Mouse (Mus musculus) liver, embryonic 14.5 days (tissue): ENCODE results near the gene Erbb2. TPM values are rescaled to one million over a fixed set of nuclear protein-coding genes. Genes with fewer than 3 reads are reported as not detected.

Experiments
- ATAC-seq: fragments of 200-750 bp; cut with Nextera tagmentation; 2 replicates; pipeline ENCODE4 v1.8.0; 2017; ENCODE audit warnings: moderate number of reproducible peaks, mild to moderate bottlenecking, moderate library complexity; ENCODE audit not compliant: insufficient read depth
- DNase-seq, 3 experiments: peaks; one replicate each; pipeline ENCODE4 v3.0.0-alpha.2; 2012 to 2013; ENCODE audit warnings: low read depth in 3 of 3, low spot score in 3 of 3
- H3K27ac ChIP-seq: fragments of 300-500 bp; sonication (generic); 2 replicates; pipeline ENCODE4 v1.5.1; 2014; ENCODE audit warnings: moderate library complexity, mild to moderate bottlenecking, control low read depth, inconsistent platforms
- H3K27me3 ChIP-seq: fragments of 300-500 bp; sonication (generic); 2 replicates; pipeline ENCODE4 v1.6.1; 2014; ENCODE audit warnings: mild to moderate bottlenecking, low read length, moderate library complexity; ENCODE audit not compliant: control insufficient read depth, insufficient read depth
- H3K36me3 ChIP-seq: fragments of 300-500 bp; sonication (generic); replicated peaks from 2 replicates; pipeline ENCODE4 v1.6.1; 2014; ENCODE audit warnings: low read depth; ENCODE audit not compliant: control insufficient read depth, insufficient read depth
- H3K4me1 ChIP-seq, 2 experiments: fragments of 200-500 bp in 1 of 2; fragments of 300-500 bp in 1 of 2; sonication (generic) in 1 of 2; replicated peaks; 2 replicates each; pipeline ENCODE4 v1.6.1; 2012 to 2014; ENCODE audit warnings: antibody characterized with exemption in 1 of 2, inconsistent platforms in 1 of 2, low read length in 1 of 2; ENCODE audit not compliant: control insufficient read depth in 2 of 2, insufficient read depth in 2 of 2
- H3K4me2 ChIP-seq: fragments of 300-500 bp; sonication (generic); 2 replicates; pipeline ENCODE4 v1.6.1; 2014; ENCODE audit warnings: low read depth, mild to moderate bottlenecking, control low read depth, moderate library complexity
- H3K4me3 ChIP-seq, 2 experiments: fragments of 200-500 bp in 1 of 2; fragments of 300-500 bp in 1 of 2; sonication (generic) in 1 of 2; 2 replicates each; pipeline ENCODE4 v1.5.1; 2012 to 2014; ENCODE audit warnings: low read depth in 2 of 2, low read length in 2 of 2, mild to moderate bottlenecking in 2 of 2, control low read depth in 1 of 2, inconsistent platforms in 1 of 2, moderate library complexity in 1 of 2; ENCODE audit not compliant: insufficient read depth in 1 of 2
- H3K9ac ChIP-seq: fragments of 300-500 bp; sonication (generic); replicated peaks from 2 replicates; pipeline ENCODE4 v1.6.1; 2014; ENCODE audit warnings: mild to moderate bottlenecking, control low read depth, moderate library complexity
- H3K9me3 ChIP-seq: fragments of 300-500 bp; sonication (generic); 2 replicates; pipeline ENCODE4 v1.6.1; 2016; ENCODE audit warnings: low read length, mixed read lengths; ENCODE audit not compliant: control insufficient read depth
- CTCF ChIP-seq: IDR thresholded peaks from 2 replicates; pipeline ENCODE4 v1.5.1; 2016; ENCODE audit warnings: antibody characterized with exemption, low read depth, control low read depth
- EP300 ChIP-seq: IDR thresholded peaks from 2 replicates; pipeline ENCODE4 v1.6.1; 2016; ENCODE audit warnings: antibody characterized with exemption, low read depth
- WGBS: fragments of 180-500 bp; shearing (Covaris S2); extraction: QIAGEN DNeasy Blood & Tissue Kit; methylation state at CpG from one replicate; pipeline ENCODE4 v1.1.7; 2014; ENCODE audit not compliant: insufficient replicate concordance; 5-methylcytosine and 5-hydroxymethylcytosine counted together
- polyA plus RNA-seq, 2 experiments: library from polyadenylated mRNA; depleted of rRNA in 1 of 2; stranded (reverse) in 1 of 2; unstranded in 1 of 2; fragments of >200 nt; fragmentation: Nextera tagmentation in 1 of 2; extraction: Ambion mirVana in 1 of 2; gene quantifications; 2 replicates each; pipeline versions ENCODE4 v1.2.1 to v1.2.3; 2012 to 2014

Erbb2 gene
- polyA plus RNA-seq, 2 experiments: 1.1 to 1.6 TPM

DNA sequence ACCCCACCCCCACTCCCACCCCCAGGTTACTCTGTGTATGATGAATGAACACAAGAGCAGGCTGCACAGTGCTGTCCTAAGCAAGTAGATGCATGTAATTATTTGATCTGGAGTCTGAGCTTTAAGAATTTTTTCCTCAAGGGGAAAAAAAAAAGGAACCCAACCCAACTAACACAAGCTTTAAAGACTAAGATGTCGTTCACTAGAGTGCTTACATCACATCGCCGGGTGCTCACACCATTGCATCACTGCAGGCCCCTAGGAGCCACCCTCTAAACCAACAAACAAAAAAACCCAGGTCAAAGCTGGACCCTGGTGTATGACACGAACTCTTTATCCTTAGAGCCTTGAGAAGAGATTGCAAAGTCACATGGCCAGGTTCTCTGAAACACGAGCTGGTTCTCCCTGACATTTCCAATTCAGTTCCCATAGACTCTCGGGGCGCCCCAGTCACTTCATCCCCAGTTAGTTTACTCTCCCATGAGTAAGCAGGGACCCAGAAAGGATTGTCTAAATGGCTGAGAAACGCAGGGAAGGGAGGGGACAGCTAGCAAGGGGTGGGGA lies 61.7 kb downstream of the Erbb2 start:
- Histone ChIP-seq H3K27me3 (no peaks in the 10 kb centered on the region), H3K9ac (no peak overlapping the region), H3K9me3 (no peaks in the 10 kb centered on the region), H3K4me2 (no peak overlapping the region), H3K27ac (no peak overlapping the region), H3K36me3 (no peaks in the 10 kb centered on the region), H3K4me1 (no peaks in the 10 kb centered on the region), H3K4me3 (no peak overlapping the region)
- ATAC-seq: no peak
- DNase-seq: no peak
- 45% methylated on average over 8 of the region's 8 CpGs for WGBS
- TF ChIP-seq EP300 (no peak), CTCF (no peak)

DNA sequence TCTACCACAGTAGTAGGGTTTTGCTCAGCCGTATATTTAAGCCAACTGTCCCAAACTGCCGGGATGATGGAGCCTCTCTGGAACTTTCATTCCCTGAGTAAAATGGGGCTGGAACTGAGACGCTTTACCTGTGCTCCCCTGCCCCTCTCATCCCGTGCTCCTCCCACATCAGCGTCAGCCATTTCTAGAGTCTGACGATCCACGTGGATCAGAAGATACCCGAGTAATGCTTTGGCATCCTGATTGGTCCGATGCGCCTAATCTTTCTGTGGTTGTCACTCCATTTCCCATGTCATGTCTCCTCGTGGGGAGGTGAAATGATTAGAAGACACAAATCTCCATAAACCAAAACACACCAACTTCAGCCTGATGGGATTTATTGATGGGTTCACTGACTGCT lies 62.7 kb downstream of the Erbb2 start:
- Histone ChIP-seq H3K4me1 (no peaks in the 10 kb centered on the region), H3K27ac (no peak overlapping the region), H3K36me3 (no peaks in the 10 kb centered on the region), H3K9me3 (no peaks in the 10 kb centered on the region), H3K27me3 (no peaks in the 10 kb centered on the region), H3K9ac (no peak overlapping the region), H3K4me2 (no peak overlapping the region), H3K4me3 (no peak overlapping the region)
- ATAC-seq (no peak), DNase-seq (no peak)
- TF ChIP-seq EP300: no peak
- TF ChIP-seq CTCF: no peak
- WGBS: 68% methylated on average over 11 of the region's 11 CpGs

- no peaks in the 10 kb centered on the region for H3K9me3 ChIP-seq
- ATAC-seq (no peak), DNase-seq (no peak)
- WGBS: 52% methylated on average over 9 of the region's 9 CpGs
- H3K4me2 ChIP-seq: no peak overlapping the region
- H3K36me3 ChIP-seq: no peaks in the 10 kb centered on the region
- H3K4me3 ChIP-seq: no peak overlapping the region
- no peaks in the 10 kb centered on the region for H3K27me3 ChIP-seq
- no peak overlapping the region for H3K27ac ChIP-seq
- no peak overlapping the region for H3K9ac ChIP-seq
- TF ChIP-seq CTCF (no peak), EP300 (no peak)
- no peaks in the 10 kb centered on the region for H3K4me1 ChIP-seq
These were observed 63.6 kb downstream of the Erbb2 start for GRCm38 (mm10) chr11:98475630-98476433.

- DNase-seq (no peak), ATAC-seq (no peak)
- TF ChIP-seq CTCF (no peak), EP300 (no peak)
- Histone ChIP-seq H3K27me3 (no peaks in the 10 kb centered on the region), H3K4me2 (no peak overlapping the region), H3K9ac (no peak overlapping the region), H3K27ac (no peak overlapping the region), H3K36me3 (no peaks in the 10 kb centered on the region), H3K4me1 (no peaks in the 10 kb centered on the region), H3K4me3 (no peak overlapping the region), H3K9me3 (no peaks in the 10 kb centered on the region)
- WGBS: 58% methylated on average over 4 of the region's 4 CpGs
These were observed 64.2 kb downstream of the Erbb2 start for GRCm38 (mm10) chr11:98476434-98476807.

DNA sequence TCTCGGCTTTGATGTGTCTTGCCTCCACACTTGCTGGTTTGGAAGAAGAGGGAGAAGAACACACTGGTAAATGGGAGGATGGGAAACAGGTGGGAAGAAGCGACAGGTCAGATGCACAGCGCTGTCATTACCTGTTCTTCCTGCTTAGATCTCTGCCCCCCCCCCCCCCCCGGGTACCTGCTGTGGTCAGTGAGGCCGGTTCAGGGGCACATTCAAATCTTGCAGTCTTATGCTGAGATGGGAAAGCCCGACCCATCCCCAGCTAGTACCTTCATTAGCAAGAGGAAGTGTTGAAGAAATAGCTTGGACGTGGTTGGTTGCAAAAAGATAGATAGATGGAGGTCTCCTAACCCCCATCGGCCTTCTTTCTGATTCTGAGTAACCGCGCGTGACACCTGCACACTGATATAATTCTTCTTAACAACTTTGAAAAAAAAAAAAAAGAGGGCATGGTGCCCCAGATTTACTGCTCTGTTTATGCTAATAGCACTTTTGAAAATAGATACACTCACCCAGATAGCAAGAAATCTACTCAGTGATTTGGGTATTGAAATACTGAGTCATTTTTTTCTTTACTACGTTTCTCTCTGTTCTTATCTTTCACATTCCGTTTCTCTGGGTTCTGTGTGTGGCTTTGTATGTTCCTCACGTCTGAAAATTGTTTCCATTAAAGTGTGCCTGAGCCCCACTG lies 64.9 kb downstream of the Erbb2 start:
- no peaks in the 10 kb centered on the region for H3K36me3 ChIP-seq
- no peaks in the 10 kb centered on the region for H3K4me1 ChIP-seq
- no peak overlapping the region for H3K9ac ChIP-seq
- DNase-seq (no peak), ATAC-seq (no peak)
- TF ChIP-seq EP300 (no peak), CTCF (no peak)
- H3K27me3 ChIP-seq: no peaks in the 10 kb centered on the region
- WGBS: 49% methylated on average over 14 of the region's 14 CpGs
- no peak overlapping the region for H3K4me2 ChIP-seq
- H3K27ac ChIP-seq: no peak overlapping the region
- no peak overlapping the region for H3K4me3 ChIP-seq
- no peaks in the 10 kb centered on the region for H3K9me3 ChIP-seq
